Mouse (Mus musculus) left cerebral cortex, adult 11 months (tissue): ENCODE data around the gene Dlg1.

Source experiments
- DNase-seq: peaks from one replicate; pipeline ENCODE4 v3.0.0; 2022; ENCODE audit warnings: low spot score

Gene Dlg1

GRCm38 (mm10) chr16:31663379-31664286, at the start of gene Dlg1:
Gene Dlg1 (plus strand): TSS chr16:31663443.
- peak; percentile 55 for DNase-seq

GRCm38 (mm10) chr16:31616382-31616781, 46.9 kb upstream of the Dlg1 start:
- DNase-seq = no peak

GRCm38 (mm10) chr16:31617128-31617527, 46.1 kb upstream of the Dlg1 start:
- no peak for DNase-seq

DNA sequence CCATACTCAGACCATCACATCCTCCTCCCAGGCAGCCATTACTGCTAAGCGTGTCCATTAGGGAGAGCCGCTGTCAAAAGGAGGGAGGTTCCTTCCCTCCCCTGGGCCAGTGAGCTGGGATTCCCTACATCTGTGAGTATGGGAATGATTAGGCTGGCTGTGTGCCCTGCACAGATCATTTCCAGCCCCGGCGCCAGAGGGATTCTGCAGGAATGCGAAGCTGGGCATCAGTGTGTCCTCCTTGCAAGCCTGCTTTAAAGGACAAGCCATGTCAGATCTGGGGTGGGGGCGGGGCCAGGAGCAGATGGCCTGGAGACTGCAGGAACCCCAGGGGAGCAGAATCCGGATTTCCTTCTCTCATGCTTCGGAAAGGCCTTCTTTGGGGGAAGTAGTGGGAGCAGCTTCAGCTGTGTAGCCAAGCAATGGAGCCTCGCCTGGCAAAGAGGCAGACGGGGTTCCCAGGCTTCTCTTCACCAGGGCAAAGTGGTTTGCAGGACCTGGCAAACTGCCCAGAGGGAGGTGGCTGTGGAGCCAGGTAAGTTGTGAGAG, 45.3 kb upstream of the Dlg1 start:
- no peak for DNase-seq

DNA sequence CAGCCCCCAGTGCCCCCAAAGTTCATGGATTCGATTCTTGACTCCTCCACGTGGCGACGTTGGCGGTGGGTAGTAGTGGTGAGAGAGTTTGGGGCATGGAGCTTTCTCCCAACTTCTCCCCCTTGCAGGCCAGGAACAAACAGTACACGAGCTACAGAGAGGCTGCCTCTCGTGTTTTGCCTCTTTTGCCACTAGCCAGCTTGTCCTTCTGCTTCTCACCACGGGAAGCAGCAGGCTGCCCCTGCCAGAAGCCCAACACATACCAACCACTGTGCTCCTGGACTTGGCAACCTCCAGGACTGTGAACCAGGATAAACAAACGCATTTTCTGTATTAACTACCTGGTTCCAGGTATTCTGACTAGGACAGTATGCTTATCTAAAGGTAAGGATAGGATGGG, 44.6 kb upstream of the Dlg1 start:
- no peak for DNase-seq

- no peak for DNase-seq
These were observed 43.4 kb upstream of the Dlg1 start for GRCm38 (mm10) chr16:31619675-31620335.

GRCm38 (mm10) chr16:31622356-31622755, 40.9 kb upstream of the Dlg1 start:
- no peak for DNase-seq

DNA sequence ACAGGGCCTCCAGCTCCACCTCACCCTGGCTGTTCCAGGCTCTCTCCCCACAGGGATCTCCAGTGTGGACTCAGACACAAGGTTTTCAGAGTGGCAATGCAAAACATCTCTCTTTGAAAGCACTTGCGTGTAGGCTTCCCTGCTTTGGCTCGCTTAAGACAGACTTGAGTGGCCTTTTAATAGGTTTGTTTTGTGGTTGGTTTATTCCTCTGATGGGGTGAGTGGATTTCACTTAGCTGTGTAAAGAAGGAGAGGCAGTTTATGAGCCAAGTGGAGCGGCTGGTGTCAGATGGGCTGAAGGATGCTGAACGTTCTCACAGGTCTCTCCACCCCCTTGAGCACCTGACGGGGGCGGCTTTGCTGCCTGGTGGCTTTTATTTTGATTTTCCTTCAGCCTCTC, 40.1 kb upstream of the Dlg1 start:
- no peak for DNase-seq

- DNase-seq = no peak
These were observed 38.5 kb upstream of the Dlg1 start for GRCm38 (mm10) chr16:31624749-31625148.

GRCm38 (mm10) chr16:31626331-31626730, 36.9 kb upstream of the Dlg1 start:
- no peak for DNase-seq

GRCm38 (mm10) chr16:31630381-31630780, 32.9 kb upstream of the Dlg1 start:
- DNase-seq = no peak

GRCm38 (mm10) chr16:31631046-31631445, 32.2 kb upstream of the Dlg1 start:
- no peak for DNase-seq

DNA sequence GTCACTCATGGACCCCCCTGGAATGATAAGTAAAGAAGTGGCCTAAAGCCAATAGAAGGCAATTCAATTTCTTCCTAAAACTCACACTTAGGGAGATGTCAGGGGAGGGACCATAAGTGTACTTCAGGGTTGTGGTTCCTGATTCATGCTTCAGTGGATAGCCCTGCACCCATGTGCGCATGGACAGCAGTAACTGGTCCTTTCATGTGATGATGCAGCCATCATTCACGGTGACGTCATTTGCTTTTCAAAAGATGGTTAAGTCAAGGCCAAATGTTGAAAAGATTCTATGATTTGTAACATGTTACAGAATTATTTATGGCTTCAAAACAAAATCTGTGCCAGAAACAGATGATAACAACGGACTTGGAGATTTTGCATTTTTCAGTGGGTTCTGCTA, 28.9 kb upstream of the Dlg1 start:
- no peak for DNase-seq

DNA sequence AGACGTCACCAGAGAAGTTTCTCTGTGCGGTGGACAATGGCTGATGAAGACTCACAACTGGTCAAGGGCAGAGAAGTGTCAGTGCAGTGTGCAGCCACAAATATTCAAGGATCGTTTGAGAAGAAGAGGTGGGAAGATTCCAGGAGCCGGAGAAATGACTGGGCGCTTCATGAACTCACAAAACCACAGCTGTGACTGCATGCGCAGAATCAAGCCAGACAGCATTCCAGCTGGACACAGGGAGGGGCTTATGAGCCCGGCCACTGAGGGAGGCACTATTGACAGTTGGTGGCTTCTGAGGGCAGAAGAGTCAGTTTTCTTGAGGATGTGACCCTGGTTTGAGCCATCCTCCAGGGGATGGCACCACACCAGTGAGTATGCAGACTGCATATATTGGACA, 24.9 kb upstream of the Dlg1 start:
- no peak for DNase-seq

- no peak for DNase-seq
These were observed 23.3 kb upstream of the Dlg1 start for GRCm38 (mm10) chr16:31639946-31640345.

DNA sequence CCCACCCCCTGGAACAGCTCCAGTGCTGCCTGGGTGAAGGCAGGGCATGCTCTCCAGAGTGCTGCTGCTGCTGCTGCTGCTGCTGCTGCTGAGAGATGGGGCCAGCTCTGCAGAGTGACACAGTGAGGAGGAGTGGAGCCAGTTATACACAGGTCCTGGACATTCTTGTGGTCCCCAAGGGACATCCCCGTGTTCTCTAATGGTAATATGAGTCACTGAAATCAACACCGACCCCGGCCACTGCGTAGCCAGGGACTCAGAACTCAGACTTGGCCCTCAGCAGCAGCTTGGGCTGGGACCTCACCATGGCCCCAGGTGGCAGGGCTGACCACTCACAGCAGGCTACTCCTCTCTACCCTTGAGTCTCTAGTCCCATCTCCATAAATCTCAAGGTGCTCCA, 21.5 kb upstream of the Dlg1 start:
- no peak for DNase-seq

DNA sequence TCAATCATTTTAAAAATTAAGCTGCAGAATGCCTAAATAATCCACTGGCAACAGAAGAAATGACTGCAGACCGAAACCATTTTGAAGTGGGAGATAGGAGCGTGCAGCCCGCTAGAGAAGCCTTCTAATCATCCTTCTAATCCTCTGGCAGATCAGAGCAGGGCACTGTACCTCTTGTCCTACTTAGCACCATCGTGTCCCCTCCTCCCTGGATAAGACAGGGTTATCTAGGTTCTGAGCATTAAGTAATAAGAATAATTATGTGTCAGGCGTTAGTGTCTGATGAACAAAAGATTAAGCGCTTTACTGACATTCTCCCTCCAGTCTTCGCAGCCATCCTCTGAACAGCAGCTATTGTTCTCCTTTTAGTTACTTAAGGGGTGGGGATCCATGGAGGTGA, 16.0 kb upstream of the Dlg1 start:
- no peak for DNase-seq

GRCm38 (mm10) chr16:31650788-31651187, 12.5 kb upstream of the Dlg1 start:
- DNase-seq = no peak

DNA sequence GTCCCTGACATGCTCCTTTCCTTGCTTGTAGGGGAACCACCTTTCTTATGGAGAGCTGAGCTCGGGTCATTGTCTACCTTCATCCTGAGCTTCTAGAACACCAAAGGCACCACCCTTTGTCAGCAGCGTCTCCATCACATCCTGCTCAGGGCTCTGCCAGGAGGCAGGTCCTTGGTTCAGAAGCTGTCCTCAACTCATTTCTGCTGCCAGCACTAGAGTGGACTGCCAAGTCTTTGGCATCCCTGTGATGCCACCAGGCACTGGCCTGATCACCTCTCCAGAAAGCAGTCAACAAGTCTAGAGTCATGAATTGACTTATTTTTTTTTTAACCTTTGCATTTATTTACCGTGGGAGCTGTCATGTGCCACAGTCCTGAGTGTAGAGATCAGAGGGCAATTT, 11.7 kb upstream of the Dlg1 start:
- no peak for DNase-seq

DNA sequence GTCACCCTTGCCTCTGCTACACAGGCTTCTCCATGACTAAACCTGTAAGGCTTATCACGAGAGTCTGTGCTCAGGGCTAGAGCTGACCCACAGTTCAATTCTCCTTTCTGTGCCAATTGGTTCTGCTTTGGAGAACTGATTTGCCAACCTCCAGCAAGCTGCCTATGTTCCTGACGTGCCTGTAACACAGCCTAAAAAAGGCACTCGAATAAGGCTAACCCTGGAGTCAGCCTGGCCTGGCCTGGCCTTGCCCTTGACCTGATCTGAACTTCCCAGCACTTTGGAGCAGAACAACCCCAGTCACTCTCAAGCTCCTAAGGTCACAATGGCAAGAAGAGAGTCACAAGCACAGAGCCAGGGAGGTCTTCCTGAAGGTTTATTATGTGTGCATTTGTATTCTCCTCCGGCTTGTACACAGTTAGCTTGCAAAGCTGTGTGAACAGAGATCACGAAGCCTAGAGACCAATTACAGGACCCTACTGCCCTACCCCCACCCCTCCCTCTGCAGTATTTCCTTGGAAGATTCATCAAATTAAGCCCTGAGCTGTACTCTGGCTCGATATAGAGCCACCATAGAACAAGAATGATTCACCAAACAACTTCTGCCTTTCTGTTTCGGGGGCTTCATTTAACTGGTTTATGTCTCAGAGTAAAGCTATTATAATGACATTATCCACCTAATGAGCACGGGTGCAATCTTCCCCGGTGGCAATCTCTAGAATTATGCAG, 11.0 kb upstream of the Dlg1 start:
- no peak for DNase-seq

GRCm38 (mm10) chr16:31653616-31654015, 9.6 kb upstream of the Dlg1 start:
- no peak for DNase-seq

DNA sequence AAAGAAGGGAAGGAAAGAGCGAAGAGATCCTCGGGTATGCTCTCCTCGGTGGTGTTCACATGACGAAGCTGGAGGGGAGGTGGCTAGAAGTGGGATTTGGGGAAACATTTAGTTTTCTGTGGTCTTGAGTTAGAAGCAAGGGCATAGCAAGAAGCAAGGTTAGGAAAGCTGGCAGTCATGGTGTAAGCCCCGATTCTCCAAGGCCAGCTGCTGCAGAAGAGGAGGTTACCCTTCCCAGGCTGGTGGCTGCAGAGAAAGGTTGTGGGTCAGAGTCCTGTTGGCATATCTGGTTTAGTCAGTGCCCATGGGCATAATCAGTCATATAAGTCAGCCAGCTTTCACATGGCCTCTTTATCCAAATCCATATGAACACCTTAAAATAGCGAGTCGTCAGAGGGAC, 9.2 kb upstream of the Dlg1 start:
- no peak for DNase-seq

DNA sequence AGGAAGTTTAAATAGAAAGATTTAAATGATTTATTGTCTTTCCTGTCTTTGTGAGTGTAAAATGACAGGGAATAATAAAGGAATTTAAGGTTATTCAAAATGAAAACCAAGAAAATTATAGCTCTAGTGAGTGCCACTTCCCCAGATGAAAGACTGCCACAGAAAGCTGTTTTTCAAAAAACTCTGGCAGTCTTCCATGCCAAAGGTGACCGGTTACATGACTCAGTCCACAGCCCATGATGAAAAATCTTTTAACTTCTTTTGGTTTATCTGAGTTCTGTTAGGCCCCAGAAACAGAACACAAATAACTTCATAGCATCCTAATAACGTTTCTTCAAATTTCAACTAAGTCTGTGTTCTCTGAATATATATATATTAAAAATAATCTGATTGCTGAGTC, 7.7 kb upstream of the Dlg1 start:
- DNase-seq = no peak
